Mouse (Mus musculus): ENCODE results near the gene Il3. TPM values are rescaled to one million over a fixed set of nuclear protein-coding genes. Genes with fewer than 3 reads are reported as not detected.

Gene Il3
- not detected for polyA plus RNA-seq (2014; fragmentation: Illumina TruSeq; extraction: RNeasy Lipid Tissue Mini Kit (QIAGEN cat#74804); ENCODE audit: low read depth, low replicate concordance)

GRCm38 (mm10) chr11:54267177-54267576, at the start of gene Il3:
Gene Il3 (minus strand): TSS chr11:54267277.

GRCm38 (mm10) chr11:54303728-54304470, 36.8 kb upstream of the Il3 start, which contains the start of gene Acsl6:
Gene Acsl6 (plus strand): TSS chr11:54303798.

GRCm38 (mm10) chr11:54248940-54249717, 17.9 kb downstream of the Il3 start, which contains the start of gene Csf2:
Gene Csf2 (minus strand): TSS chr11:54249667.

Other genes with a start within 250 kb of the Il3 start
- gene Slc22a4, start 239.2 kb downstream of the Il3 start, polyA plus RNA-seq (2014; fragmentation: Illumina TruSeq; extraction: RNeasy Lipid Tissue Mini Kit (QIAGEN cat#74804); ENCODE audit: low read depth, low replicate concordance), result 0.79 TPM
- 1.0 TPM for gene Pdlim4, start 198.3 kb downstream of the Il3 start, polyA plus RNA-seq (2014; fragmentation: Illumina TruSeq; extraction: RNeasy Lipid Tissue Mini Kit (QIAGEN cat#74804); ENCODE audit: low read depth, low replicate concordance)
- gene P4ha2, start 167.2 kb downstream of the Il3 start, polyA plus RNA-seq (2014; fragmentation: Illumina TruSeq; extraction: RNeasy Lipid Tissue Mini Kit (QIAGEN cat#74804); ENCODE audit: low read depth, low replicate concordance), result 1.9 TPM
- not detected for gene Csf2, start 17.6 kb downstream of the Il3 start, polyA plus RNA-seq (2014; fragmentation: Illumina TruSeq; extraction: RNeasy Lipid Tissue Mini Kit (QIAGEN cat#74804); ENCODE audit: low read depth, low replicate concordance)
- 2.9 TPM for gene Acsl6, start 36.5 kb upstream of the Il3 start, polyA plus RNA-seq (2014; fragmentation: Illumina TruSeq; extraction: RNeasy Lipid Tissue Mini Kit (QIAGEN cat#74804); ENCODE audit: low read depth, low replicate concordance)
- not detected for gene Meikin, start 103.4 kb upstream of the Il3 start, polyA plus RNA-seq (2014; fragmentation: Illumina TruSeq; extraction: RNeasy Lipid Tissue Mini Kit (QIAGEN cat#74804); ENCODE audit: low read depth, low replicate concordance)
- 65.5 TPM for gene Fnip1, start 170.9 kb upstream of the Il3 start, polyA plus RNA-seq (2014; fragmentation: Illumina TruSeq; extraction: RNeasy Lipid Tissue Mini Kit (QIAGEN cat#74804); ENCODE audit: low read depth, low replicate concordance)